Mouse (Mus musculus): ENCODE measurements around the gene Pafah1b1. TPM values are rescaled to one million over a fixed set of nuclear protein-coding genes. Genes with fewer than 3 reads are reported as not detected.

The Pafah1b1 gene
- polyA plus RNA-seq, 1 experiment from 2014 or later, result 129 TPM

- H3K4me3 ChIP-seq (ENCODE audit: inconsistent target), result no peak overlapping the region
- peaks cover 11% of the 10 kb centered on the region; the same call in 1 of the 2 replicates for H3K79me2 ChIP-seq (ENCODE audit: inconsistent target)
- WGBS (ENCODE audit: missing documents), result 89% methylated on average over 4 of the region's 4 CpGs
- peaks cover 53% of the 10 kb centered on the region for H3K36me3 ChIP-seq (ENCODE audit: inconsistent target)
- no peak overlapping the region for H3K27ac ChIP-seq
Observed at GRCm38 (mm10) chr11:74675156-74675555, 49.3 kb downstream of the Pafah1b1 start.

GRCm38 (mm10) chr11:74674713-74675112 is 49.8 kb downstream of the Pafah1b1 start:
- H3K36me3 ChIP-seq (ENCODE audit: inconsistent target), result peaks cover 49% of the 10 kb centered on the region
- H3K4me3 ChIP-seq (ENCODE audit: inconsistent target), result no peak overlapping the region
- no peak overlapping the region for H3K27ac ChIP-seq
- WGBS (ENCODE audit: missing documents), result 93% methylated on average over 8 of the region's 8 CpGs
- H3K79me2 ChIP-seq (ENCODE audit: inconsistent target), result peaks cover 9% of the 10 kb centered on the region; the same call in 1 of the 2 replicates

GRCm38 (mm10) chr11:74673561-74673960 is 50.9 kb downstream of the Pafah1b1 start:
- H3K4me3 ChIP-seq (ENCODE audit: inconsistent target), result no peak overlapping the region
- WGBS (ENCODE audit: missing documents), result 100% methylated on average over 1 of the region's 1 CpGs
- H3K27ac ChIP-seq, result no peak overlapping the region
- H3K36me3 ChIP-seq (ENCODE audit: inconsistent target), result peaks cover 43% of the 10 kb centered on the region
- H3K79me2 ChIP-seq (ENCODE audit: inconsistent target), result no peaks in the 10 kb centered on the region

- Histone ChIP-seq H3K79me2 (ENCODE audit: inconsistent target) (no peaks in the 10 kb centered on the region), H3K4me3 (ENCODE audit: inconsistent target) (no peak overlapping the region), H3K27ac (no peak overlapping the region), H3K36me3 (ENCODE audit: inconsistent target) (peaks cover 41% of the 10 kb centered on the region)
- WGBS (ENCODE audit: missing documents), result 81% methylated on average over 6 of the region's 6 CpGs
Observed at GRCm38 (mm10) chr11:74672901-74673513, 51.5 kb downstream of the Pafah1b1 start.

DNA sequence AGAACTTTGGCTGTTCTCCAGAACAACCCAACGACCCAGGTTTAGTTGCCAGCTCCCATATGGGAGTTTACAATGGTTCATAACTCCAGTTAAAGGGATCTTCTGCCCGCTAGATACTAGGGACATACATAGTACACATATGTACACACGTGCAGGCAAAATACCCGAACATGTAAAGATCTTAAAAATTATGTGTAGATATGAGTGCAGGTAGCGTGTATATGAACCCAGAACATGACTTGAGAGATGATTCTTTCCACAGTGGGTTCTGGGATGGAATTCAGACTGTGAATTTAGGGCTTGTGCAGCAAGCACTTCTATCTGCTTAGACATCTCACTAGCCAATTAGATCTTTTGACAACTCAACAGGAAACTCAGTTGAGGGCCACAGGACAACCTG is 52.6 kb downstream of the Pafah1b1 start:
- Histone ChIP-seq H3K36me3 (ENCODE audit: inconsistent target) (peaks cover 41% of the 10 kb centered on the region), H3K4me3 (ENCODE audit: inconsistent target) (no peak overlapping the region), H3K27ac (no peak overlapping the region), H3K79me2 (ENCODE audit: inconsistent target) (no peaks in the 10 kb centered on the region)
- 89% methylated on average over 5 of the region's 5 CpGs for WGBS (ENCODE audit: missing documents)

DNA sequence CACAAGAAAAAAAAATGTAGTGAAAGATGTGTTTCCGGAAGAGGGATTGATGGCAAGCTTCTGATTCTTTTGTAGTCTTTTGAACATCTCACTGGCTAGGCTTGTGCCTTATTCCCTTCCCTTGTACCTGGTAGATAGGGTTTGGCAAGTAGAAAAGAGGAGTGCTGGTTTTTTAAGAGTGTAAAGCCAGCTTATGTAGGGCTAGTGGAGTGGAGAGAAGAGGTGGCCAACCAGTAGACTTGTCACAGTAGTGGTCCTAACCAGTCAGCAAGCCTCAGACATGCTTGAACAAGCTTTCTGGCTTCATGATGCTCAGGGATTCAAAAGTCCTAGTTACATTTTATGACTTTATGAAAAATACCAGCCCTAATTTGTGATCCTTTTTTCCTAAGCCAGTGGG is 53.5 kb downstream of the Pafah1b1 start:
- no peak overlapping the region for H3K27ac ChIP-seq
- WGBS (ENCODE audit: missing documents), result 100% methylated on average over 1 of the region's 1 CpGs
- H3K79me2 ChIP-seq (ENCODE audit: inconsistent target), result no peaks in the 10 kb centered on the region
- no peak overlapping the region for H3K4me3 ChIP-seq (ENCODE audit: inconsistent target)
- peaks cover 43% of the 10 kb centered on the region; the same call in 1 of the 2 replicates for H3K36me3 ChIP-seq (ENCODE audit: inconsistent target)

GRCm38 (mm10) chr11:74670151-74670550 is 54.3 kb downstream of the Pafah1b1 start:
- H3K27ac ChIP-seq, result no peak overlapping the region
- H3K36me3 ChIP-seq (ENCODE audit: inconsistent target), result peaks cover 42% of the 10 kb centered on the region
- H3K79me2 ChIP-seq (ENCODE audit: inconsistent target), result no peaks in the 10 kb centered on the region
- H3K4me3 ChIP-seq (ENCODE audit: inconsistent target), result no peak overlapping the region

DNA sequence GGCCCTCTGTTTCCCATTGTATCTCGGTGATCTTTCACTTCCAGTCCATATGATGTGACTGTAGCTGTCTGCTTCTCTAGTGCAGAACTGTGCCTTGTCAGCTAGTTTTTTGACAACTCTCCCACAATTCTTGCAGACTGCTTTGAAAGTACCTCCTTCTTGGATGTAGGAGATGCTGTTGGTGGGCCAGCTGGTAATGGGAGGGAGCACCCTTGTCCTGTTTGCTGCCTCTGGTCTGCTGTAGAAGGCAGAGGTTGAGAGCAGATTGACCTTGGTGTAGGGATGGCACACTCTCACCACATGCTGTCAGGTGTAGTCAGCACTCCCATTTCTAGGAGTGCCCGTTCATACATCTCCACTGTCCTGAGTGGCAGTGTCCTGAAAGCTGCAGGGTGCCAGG is 55.5 kb downstream of the Pafah1b1 start:
- 100% methylated on average over 2 of the region's 2 CpGs for WGBS (ENCODE audit: missing documents)
- no peak overlapping the region for H3K27ac ChIP-seq
- no peak overlapping the region for H3K4me3 ChIP-seq (ENCODE audit: inconsistent target)
- H3K36me3 ChIP-seq (ENCODE audit: inconsistent target), result peaks cover 35% of the 10 kb centered on the region
- H3K79me2 ChIP-seq (ENCODE audit: inconsistent target), result no peaks in the 10 kb centered on the region

- Histone ChIP-seq H3K27ac (no peak overlapping the region), H3K79me2 (ENCODE audit: inconsistent target) (no peaks in the 10 kb centered on the region), H3K4me3 (ENCODE audit: inconsistent target) (no peak overlapping the region), H3K36me3 (ENCODE audit: inconsistent target) (peaks cover 35% of the 10 kb centered on the region)
- WGBS (ENCODE audit: missing documents), result 98% methylated on average over 5 of the region's 5 CpGs
Observed at GRCm38 (mm10) chr11:74668466-74668865, 56.0 kb downstream of the Pafah1b1 start.

DNA sequence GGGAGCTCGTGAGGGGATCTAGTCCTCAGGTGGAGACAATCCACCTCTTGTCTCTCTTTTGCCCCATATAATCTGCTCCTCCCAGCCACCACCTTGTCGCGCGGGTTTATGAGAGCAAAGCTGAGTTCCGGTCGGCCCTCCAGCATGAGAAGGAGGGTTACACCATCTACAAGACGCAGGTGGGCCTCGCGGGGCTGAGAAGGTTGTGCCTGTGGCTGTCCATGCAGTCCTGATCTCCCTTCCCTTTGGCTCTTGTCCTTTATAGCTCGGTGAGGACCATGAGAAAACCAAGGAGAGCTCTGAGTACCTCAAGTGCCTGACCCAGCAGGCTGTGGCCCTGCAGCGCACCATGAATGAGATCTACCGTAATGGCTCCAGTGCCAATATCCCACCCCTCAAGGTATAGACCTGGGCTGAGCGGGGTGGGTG is 56.9 kb downstream of the Pafah1b1 start:
- H3K79me2 ChIP-seq (ENCODE audit: inconsistent target), result no peaks in the 10 kb centered on the region
- WGBS (ENCODE audit: missing documents), result 98% methylated on average over 13 of the region's 13 CpGs
- H3K4me3 ChIP-seq (ENCODE audit: inconsistent target), result no peak overlapping the region
- no peak overlapping the region for H3K27ac ChIP-seq
- H3K36me3 ChIP-seq (ENCODE audit: inconsistent target), result peaks cover 37% of the 10 kb centered on the region

DNA sequence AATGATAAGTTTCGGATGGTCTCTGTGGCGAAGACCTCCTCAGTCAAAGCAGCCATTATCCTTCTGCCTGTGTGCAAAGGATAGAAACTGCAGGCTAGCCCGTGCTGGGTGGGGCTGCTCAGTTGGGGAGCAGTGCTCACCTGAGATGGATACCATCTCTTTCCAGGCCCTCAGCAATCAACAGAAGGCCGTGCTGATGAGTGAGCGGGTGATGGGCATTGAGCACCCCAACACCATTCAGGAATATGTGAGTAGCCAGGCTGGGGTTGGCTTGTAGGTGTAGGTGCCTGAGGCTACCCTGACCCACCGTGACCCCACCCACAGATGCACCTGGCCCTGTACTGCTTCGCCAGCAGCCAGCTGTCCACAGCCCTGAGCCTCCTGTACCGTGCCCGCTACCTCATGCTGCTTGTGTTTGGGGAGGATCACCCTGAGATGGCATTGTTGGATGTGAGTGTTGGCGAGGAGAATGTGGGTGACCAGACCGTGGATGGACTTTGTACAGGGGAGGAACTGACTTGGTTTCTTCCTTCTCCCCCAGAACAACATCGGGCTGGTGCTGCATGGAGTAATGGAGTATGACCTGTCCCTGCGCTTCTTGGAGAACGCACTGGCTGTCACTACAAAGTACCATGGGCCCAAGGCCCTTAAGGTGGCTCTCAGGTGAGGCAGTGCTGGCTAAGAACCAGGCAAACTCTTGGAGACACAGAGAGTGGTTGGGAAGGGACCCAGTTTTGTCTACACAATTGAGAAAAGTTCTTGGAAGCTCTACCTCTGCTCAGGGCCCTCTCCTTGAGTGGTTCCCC is 57.5 kb downstream of the Pafah1b1 start:
- Histone ChIP-seq H3K4me3 (ENCODE audit: inconsistent target) (no peak overlapping the region), H3K27ac (no peak overlapping the region), H3K36me3 (ENCODE audit: inconsistent target) (peaks cover 43% of the 10 kb centered on the region), H3K79me2 (ENCODE audit: inconsistent target) (no peaks in the 10 kb centered on the region)
- 96% methylated on average over 14 of the region's 14 CpGs for WGBS (ENCODE audit: missing documents)

DNA sequence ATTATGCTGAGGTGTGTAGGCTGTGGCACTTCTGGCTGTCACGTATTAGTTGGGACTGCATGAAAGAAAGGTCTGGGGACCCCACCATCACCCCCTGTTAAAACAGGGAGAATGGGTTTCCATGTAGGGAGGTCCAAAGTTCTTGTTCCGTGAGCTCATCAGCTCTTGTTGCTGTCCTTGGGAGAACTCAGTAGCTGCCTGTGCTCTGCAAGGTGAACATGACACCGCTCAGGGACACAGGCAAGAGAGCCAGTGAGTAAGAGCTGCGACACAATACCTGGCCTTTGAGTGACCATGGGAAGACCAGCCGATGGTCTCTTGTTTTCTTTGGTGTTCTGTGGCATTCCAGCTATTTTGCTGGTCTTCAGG is 58.2 kb downstream of the Pafah1b1 start:
- WGBS (ENCODE audit: missing documents), result 99% methylated on average over 5 of the region's 5 CpGs
- H3K27ac ChIP-seq, result no peak overlapping the region

GRCm38 (mm10) chr11:74665631-74666283 is 58.7 kb downstream of the Pafah1b1 start:
- no peaks in the 10 kb centered on the region for H3K79me2 ChIP-seq (ENCODE audit: inconsistent target)
- 94% methylated on average over 12 of the region's 17 CpGs for WGBS (ENCODE audit: missing documents)
- H3K27ac ChIP-seq, result no peak overlapping the region
- peaks cover 55% of the 10 kb centered on the region for H3K36me3 ChIP-seq (ENCODE audit: inconsistent target)
- H3K4me3 ChIP-seq (ENCODE audit: inconsistent target), result no peak overlapping the region

More for the DNA sequence above, 58.2 kb downstream of the Pafah1b1 start:
- Histone ChIP-seq H3K36me3 (ENCODE audit: inconsistent target) (peaks cover 50% of the 10 kb centered on the region), H3K4me3 (ENCODE audit: inconsistent target) (no peak overlapping the region), H3K79me2 (ENCODE audit: inconsistent target) (no peaks in the 10 kb centered on the region)

DNA sequence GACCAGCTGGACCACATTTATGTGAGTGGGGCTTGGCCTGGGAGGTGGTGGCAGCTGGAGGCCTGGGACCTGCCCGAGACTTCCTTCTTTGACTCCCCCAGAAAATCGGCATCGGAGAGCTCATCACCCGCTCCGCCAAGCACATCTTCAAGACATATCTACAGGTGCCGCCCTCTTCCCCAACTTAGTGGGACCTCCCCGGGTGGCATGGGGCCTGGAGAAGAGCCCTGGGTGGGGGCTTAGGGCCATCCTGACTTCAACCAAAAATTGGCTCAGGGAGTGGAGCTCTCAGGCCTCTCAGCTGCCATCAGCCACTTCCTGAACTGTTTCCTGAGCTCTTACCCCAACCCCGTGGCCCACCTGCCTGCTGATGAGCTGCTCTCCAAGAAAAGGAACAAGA is 59.6 kb downstream of the Pafah1b1 start:
- peaks cover 64% of the 10 kb centered on the region for H3K36me3 ChIP-seq (ENCODE audit: inconsistent target)
- WGBS (ENCODE audit: missing documents), result 48% methylated on average over 8 of the region's 8 CpGs
- 0 out of 2 replicates have a peak overlapping the region, but pooled peaks have one; percentile 13 for H3K27ac ChIP-seq
- H3K4me3 ChIP-seq (ENCODE audit: inconsistent target), result no peak overlapping the region
- H3K79me2 ChIP-seq (ENCODE audit: inconsistent target), result no peaks in the 10 kb centered on the region

GRCm38 (mm10) chr11:74664279-74664678 is 60.2 kb downstream of the Pafah1b1 start:
- 18% methylated on average over 3 of the region's 3 CpGs for WGBS (ENCODE audit: missing documents)
- H3K27ac ChIP-seq, result peak overlapping the region; percentile 13; the same call in 1 of the 2 replicates

More at GRCm38 (mm10) chr11:74664279-74664678, 60.2 kb downstream of the Pafah1b1 start:
- H3K36me3 ChIP-seq (ENCODE audit: inconsistent target), result peaks cover 69% of the 10 kb centered on the region
- no peak overlapping the region for H3K4me3 ChIP-seq (ENCODE audit: inconsistent target)
- no peaks in the 10 kb centered on the region for H3K79me2 ChIP-seq (ENCODE audit: inconsistent target)
